Mouse (Mus musculus): Measurements from ENCODE around the gene Erich3.
A peak's percentile ranks its signal among the peaks of the same experiment; 100 is the strongest.

Gene Erich3

DNA sequence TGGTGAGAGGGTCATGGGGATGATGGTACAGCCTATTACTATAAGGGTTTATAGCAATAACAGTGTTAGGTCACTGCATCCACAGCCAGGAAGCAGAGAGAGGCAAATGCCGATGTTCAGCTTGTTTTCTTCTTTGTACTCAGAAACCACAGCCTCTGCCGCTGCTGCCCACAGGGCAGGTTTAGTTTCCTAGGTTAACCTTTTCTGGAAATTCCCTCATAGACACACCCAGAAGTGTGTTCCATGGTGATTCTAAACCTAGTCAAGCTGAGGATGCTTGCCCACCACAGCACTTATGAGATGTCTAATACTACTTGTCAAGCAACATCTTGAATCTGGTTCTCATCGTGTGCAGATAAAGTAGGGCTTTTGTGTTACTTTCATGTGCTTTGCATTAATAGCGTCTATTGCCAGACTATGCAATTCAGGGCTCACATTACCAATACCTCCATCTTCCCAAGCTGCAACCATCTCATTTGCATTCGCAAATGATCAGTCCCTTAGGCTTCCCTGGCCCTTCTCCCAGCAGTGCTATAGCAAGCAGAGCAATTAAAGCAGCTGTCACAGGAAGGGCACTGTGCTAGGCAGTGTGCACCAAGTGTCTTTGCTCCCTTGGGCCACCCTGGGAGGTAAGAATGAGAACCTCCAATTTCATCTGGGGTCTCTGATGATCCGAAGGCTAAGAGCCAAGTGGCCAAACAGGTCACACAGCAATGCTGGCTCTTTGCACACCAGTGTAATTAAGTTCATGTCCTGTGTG, 115.4 kb downstream of the Erich3 start:
- DNase-seq, result no peak

DNA sequence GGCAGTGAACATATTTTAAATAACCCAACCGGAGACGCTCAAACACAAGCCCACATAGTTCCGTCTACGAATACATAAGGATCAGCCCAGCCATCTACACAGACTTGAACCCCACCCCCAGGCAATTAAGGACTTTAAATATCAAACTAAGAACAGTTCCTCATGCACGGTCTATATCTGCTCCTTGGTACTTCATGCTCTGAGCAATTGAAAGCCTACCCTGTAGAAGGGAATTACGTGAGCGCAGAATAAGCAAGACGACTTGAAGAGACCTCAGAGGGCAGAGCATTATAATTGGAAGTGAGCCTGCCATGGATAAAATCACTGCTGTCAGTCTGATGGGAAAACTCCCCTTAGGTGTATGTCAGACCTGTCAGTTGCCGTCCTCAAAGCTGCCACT, 122.7 kb downstream of the Erich3 start:
- DNase-seq, result no peak

DNA sequence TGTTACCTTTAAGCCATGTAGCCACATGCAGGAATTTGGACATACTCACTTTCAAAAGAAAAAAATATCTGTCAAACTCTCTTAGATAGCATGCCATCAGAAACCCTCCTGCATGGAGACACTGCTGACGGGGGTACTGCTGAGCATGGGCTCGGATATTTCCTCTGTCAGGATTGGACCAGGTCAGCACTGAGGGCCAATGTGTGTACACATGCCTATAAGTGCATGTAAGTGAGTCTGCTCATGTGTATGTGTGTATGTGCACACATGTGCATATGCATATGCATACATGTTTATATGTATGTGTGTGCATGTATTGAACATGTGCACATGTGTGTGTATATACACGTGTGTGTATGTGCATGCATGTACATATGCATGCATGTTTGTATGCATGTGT, 124.0 kb downstream of the Erich3 start:
- DNase-seq, result no peak

DNA sequence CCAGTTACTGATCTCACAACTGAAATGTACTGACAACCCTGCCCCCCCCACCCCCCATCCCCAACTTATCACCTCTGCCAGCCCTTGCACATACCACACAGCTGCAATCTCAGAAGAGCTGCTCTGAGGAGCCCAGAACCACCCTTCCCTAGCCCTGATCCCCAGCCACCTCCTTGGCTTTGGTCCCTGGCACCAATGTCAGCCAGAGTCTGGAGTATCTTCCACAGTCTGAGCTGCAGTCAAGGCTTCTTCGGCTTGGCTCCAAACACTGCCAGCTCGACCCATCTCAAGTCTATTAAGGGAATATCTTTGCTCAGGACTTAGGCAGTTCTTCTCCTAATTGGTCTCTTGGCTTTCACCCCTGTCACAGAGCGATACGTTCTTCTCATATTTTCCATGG, 129.9 kb downstream of the Erich3 start:
- no peak for DNase-seq

DNA sequence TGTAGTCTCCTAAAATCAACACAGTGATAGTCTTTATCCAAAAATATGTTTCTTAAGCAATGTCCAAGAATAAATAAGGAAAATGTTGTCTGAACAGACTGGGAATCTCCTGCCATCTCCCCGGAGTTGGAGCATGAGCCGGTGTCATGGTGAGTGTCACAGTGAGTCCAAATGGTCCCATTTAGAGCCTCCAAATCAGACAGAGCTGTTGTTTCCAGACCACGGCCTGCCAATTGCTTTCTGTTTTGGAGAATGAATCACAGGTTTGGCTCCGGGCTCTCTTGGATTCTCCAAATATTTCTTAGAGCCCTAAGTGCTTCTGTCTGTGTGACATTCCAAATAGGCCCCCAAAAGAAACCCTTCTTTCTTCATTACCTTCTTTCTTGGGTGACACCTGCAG, 135.1 kb downstream of the Erich3 start:
- DNase-seq, result no peak

DNA sequence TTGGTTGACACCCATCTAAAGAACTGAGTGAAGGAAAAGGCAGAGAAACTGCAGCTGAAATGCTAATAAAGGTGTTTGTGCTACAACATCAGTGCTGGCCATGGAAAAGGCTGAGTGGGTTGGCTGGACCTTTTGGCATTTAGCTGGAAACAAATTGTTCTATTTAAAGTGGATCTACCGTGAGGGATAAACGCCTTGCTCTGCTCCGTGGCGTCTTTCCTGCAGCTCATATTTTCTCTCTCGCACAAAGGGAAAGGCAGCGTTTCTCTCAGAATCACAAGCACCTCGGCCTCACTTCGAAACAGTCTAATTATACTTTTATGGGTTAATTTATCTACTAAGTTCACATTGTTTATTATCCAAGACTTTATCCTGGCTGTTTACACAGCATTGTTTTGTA, 136.8 kb downstream of the Erich3 start:
- DNase-seq, result no peak

DNA sequence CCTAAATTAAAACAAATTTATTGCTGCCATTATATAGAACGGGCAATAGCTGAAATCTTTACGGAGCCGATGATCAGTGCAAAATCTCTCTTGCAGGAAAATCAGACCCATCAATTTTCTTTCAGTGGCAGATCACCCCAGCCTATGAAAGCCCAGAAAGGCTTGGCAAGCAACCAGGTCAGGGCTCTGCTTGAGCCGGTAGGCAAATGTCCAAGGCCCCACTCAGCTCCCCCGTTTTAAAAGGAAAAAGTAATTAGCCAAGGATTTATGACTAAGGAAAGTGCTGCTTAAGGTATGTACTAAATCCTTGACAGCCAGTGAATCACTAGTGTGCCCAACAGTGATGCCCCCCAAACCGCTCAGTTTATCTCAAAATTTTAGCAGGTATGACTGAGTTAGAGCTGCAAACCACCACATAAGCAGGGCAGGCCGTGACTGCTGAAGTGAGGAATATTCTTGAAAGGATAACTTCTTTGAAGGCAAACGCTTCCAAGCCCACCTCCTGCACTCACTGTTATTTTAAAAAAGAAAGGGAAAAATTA, 137.3 kb downstream of the Erich3 start:
- DNase-seq, result peak in 1 of 2 experiments; percentile 57

DNA sequence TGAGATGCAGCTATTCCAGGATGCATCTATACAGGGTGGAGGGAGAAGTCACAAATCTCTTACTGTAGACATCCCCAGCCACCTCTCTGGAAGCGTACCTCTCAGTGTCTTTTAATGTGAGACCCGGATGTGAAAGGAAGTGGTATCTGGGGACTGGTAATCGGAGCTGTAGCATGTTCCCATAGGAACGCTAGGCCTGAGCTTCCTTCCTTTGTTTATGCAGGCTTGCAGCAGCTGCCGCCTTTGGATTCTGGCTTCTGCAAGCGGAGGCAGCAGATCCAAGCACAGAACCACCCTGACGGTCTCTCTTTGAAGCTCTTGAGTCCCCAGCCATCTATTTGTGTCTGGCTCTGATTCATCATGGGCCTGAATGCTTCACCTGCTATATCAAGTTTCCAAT, 143.0 kb downstream of the Erich3 start:
- no peak for DNase-seq

DNA sequence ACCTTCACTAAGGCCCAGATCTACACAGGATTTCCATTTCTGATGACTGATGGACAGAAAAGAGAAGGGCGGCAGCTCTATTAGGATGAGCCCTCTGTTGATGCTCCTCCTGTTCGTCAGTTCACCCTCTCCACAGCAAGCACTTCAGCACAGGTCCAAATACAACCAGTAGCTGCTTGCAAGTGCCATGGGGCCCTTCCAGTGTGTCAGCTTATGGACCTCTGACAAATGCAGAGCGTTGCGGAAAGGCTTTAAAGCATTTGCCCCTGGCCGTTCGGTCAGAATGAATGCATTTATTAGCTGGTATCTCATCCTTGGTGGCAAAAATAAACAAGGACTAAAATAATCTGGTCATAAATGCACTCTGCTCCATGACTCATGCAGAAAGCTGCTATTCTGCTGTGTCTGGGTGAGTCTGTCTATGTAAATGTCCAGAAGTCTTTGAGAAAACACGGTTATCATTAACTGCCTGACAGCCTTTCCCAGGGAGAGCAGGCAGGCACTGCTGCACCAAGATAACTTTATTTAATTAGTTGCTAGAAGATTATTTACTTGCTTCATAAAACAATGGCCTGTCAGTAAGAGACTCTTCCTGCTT, 146.7 kb downstream of the Erich3 start:
- no peak for DNase-seq

DNA sequence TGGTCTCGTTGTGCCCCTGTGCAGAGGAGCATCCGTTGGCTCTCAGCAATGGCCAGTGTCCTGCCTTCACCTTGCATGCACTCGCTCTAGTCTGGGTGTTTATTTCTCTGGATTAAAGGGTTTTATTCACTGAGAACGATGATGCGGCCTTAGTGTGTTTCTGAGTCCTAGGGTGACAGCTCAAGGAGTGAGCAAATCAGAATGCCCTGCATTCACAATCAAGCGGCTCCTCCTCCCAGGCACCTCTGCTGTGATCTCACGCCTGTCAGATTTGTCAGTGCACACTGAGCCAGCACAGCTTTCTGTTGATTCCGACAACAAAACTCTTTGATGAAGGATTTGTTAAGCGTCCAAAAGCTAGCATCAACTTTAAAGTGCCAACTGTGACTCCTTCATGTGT, 147.6 kb downstream of the Erich3 start:
- DNase-seq, result no peak

DNA sequence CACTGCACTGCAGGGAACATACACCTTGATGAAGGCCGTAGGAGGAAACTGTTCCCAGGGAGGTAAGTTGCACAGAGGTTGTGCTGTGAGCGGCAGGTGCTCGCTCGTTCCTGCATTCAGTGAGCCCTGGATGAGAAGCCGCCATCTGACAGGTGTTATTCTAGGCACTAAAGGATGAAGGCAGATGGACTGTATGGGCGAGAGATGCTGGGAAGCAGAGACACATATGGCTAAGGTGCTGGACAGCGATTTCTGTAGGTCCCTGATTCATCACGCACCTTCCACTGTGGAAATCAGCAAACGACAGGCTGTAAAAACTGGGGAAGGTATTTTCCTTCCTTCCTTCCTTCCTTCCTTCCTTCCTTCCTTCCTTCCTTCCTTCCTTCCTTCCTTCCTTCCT, 148.2 kb downstream of the Erich3 start:
- DNase-seq, result no peak

DNA sequence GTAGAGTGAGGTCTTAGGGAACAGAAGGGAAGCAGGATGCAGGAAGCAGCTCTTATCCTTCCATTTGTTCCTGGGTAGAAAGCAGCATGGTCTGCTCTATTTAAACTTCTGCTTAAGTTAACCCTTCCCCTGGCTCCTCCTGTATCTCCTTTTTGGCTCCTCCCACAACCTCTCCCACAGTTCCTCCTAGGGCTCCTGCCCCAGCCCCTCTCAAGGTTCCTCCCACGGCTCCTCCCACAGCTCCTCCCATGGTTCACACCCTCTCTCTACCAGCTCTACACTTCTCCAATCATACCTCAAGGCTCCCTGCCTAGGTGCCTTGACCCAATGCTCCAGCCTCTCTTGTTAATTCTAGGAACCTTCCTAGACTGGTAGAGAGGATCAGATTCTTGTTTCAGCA, 149.2 kb downstream of the Erich3 start:
- no peak for DNase-seq

DNA sequence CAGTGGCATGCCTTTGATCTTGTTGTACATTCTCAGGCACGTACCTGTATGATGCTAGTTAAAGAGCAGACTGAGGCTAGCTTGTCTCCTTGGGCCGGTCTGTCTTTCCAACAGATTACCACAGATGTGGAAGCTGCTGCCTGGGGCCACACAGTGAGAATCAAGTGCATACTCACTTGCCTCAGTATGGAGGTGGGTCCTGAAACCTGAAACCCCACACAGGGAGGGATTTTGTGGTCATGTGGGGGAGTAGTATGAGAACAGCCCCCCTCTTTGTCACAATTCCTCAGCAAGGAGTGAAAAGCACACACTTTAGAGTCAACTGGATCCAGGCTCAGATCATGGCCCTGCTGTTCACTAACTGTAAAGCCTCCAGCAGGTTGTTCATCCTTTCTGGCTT, 151.9 kb downstream of the Erich3 start:
- no peak for DNase-seq

DNA sequence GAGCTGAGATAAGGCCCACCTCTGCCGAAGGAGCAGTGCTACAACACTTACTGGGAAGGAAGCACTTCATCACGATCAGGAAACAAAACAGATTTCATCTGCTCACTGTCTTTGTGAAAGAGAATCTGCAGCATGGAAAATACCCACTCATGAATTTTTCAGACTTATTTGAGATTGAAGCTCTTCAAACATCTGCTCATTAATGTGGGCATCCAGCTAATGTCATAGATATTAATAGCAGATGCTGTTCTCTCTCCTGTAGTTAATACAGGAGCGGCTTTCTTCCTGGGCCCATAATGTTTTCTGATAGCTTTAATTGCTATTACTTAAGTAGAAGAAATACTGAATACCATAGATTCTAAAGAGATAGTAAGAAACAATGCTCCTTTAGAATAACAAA, 152.6 kb downstream of the Erich3 start:
- DNase-seq, result no peak

DNA sequence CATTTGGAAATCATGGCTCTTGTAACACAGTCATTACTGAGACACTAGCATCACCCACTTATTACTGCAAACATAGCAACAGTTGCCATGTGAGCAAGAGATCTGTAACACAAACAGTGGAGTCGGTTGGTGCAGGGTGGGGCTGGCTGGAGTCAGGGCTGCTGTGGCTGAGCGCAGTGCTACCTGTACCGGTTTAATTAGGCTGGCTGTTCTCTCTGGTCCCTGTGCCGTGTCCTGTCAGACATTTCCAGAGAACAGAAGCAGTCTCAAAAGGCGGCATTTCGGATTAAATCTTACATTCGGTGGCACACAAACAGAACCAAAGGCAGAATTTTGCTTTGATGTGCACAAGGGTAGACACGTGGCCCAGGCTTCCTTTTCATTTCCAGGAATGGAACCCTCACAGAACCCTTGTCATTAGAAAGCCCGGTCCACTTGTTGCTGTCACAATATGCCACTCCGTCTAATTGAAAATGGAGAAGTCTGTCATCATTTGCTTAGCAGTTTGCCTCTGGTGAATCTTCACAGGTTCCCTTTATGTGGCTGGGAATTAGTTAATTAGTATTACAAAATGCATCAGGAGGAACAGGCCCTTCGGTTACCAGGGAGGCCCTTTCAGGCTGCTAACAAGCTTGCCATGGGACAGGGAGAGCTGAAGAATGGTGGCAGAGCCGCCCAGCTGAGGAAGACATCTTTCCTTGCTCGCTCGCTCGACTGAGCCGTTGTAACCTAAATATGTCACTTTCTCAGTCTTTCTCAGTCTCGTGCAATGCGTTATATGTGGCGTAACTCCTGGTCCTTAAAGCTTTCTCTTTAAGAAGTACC, 153.4 kb downstream of the Erich3 start:
- no peak for DNase-seq
